Mouse (Mus musculus): ENCODE results near the gene Nudt3. TPM values are rescaled to one million over a fixed set of nuclear protein-coding genes. Genes with fewer than 3 reads are reported as not detected.
A peak's percentile ranks its signal among the peaks of the same experiment; 100 is the strongest.

Nudt3 gene
- polyA plus RNA-seq (2015; fragmentation: Nextera tagmentation; extraction: Ambion mirVana), result 40.6 and 43.9 TPM in 2 replicates

GRCm38 (mm10) chr17:27623360-27624326, at the start of gene Nudt3:
Nudt3 (minus strand) TSS chr17:27623495.
- 5% methylated on average over 80 of the region's 91 CpGs for WGBS

GRCm38 (mm10) chr17:27671720-27672119, 48.4 kb upstream of the Nudt3 start:
- H3K27me3 ChIP-seq (ENCODE audit: control insufficient read depth, insufficient read depth, low read length), result no peaks in the 10 kb centered on the region
- H3K27ac ChIP-seq (replicated peaks), result no peak overlapping the region
- no peak overlapping the region for H3K4me2 ChIP-seq (replicated peaks; ENCODE audit: low read depth)
- 84% methylated on average over 6 of the region's 6 CpGs for WGBS
- no peak overlapping the region for H3K4me3 ChIP-seq (ENCODE audit: low read depth, low read length)
- H3K9ac ChIP-seq (ENCODE audit: low read length), result no peak overlapping the region
- ATAC-seq (ENCODE audit: low FRiP score, low TSS enrichment) (no peak), DNase-seq (ENCODE audit: low spot score) (no peak)
- no peaks in the 10 kb centered on the region for H3K36me3 ChIP-seq (ENCODE audit: control insufficient read depth, insufficient read depth, low read length)
- H3K4me1 ChIP-seq (replicated peaks; ENCODE audit: control insufficient read depth, insufficient read depth), result no peaks in the 10 kb centered on the region
- TF ChIP-seq CTCF (IDR thresholded peaks at IDR 0.05; ENCODE audit: low read depth) (0 out of 2 replicates have a peak, but pooled peaks have one; percentile 9), EP300 (optimal IDR thresholded peaks at IDR 0.05) (no peak)
- no peaks in the 10 kb centered on the region for H3K9me3 ChIP-seq (ENCODE audit: control insufficient read depth, low read length)

More at GRCm38 (mm10) chr17:27623360-27624326, at the start of gene Nudt3:
- ATAC-seq (ENCODE audit: low FRiP score, low TSS enrichment) (peak; percentile 93), DNase-seq (ENCODE audit: low spot score) (peak; percentile 90)
- Histone ChIP-seq H3K9me3 (ENCODE audit: control insufficient read depth, low read length) (no peaks in the 10 kb centered on the region), H3K9ac (ENCODE audit: low read length) (peak within 1 kb of the TSS; percentile 96), H3K36me3 (ENCODE audit: control insufficient read depth, insufficient read depth, low read length) (no peaks in the 10 kb centered on the region), H3K27me3 (ENCODE audit: control insufficient read depth, insufficient read depth, low read length) (no peaks in the 10 kb centered on the region), H3K4me1 (replicated peaks; ENCODE audit: control insufficient read depth, insufficient read depth) (peaks cover 3% of the 10 kb centered on the region; the same call in 1 of the 2 replicates), H3K27ac (replicated peaks) (peak within 1 kb of the TSS; percentile 93), H3K4me3 (ENCODE audit: low read depth, low read length) (peak within 1 kb of the TSS; percentile 95), H3K4me2 (replicated peaks; ENCODE audit: low read depth) (peak within 1 kb of the TSS; percentile 78)
- TF ChIP-seq EP300 (optimal IDR thresholded peaks at IDR 0.05) (no peak), CTCF (IDR thresholded peaks at IDR 0.05; ENCODE audit: low read depth) (peak; percentile 16; the same call in 1 of the 2 replicates)

GRCm38 (mm10) chr17:27658767-27659166, 35.5 kb upstream of the Nudt3 start:
- H3K9ac ChIP-seq (ENCODE audit: low read length), result no peak overlapping the region
- TF ChIP-seq CTCF (IDR thresholded peaks at IDR 0.05; ENCODE audit: low read depth) (no peak), EP300 (optimal IDR thresholded peaks at IDR 0.05) (no peak)
- no peak overlapping the region for H3K27ac ChIP-seq (replicated peaks)
- 62% methylated on average over 7 of the region's 7 CpGs for WGBS
- H3K4me1 ChIP-seq (replicated peaks; ENCODE audit: control insufficient read depth, insufficient read depth), result 0 out of 2 replicates have a peak, but pooled peaks cover 2% of the 10 kb centered on the region
- ATAC-seq (ENCODE audit: low FRiP score, low TSS enrichment), result no peak
- no peak overlapping the region for H3K4me2 ChIP-seq (replicated peaks; ENCODE audit: low read depth)
- no peaks in the 10 kb centered on the region for H3K36me3 ChIP-seq (ENCODE audit: control insufficient read depth, insufficient read depth, low read length)
- H3K27me3 ChIP-seq (ENCODE audit: control insufficient read depth, insufficient read depth, low read length), result peaks cover 8% of the 10 kb centered on the region; the same call in 1 of the 2 replicates
- no peak for DNase-seq (ENCODE audit: low spot score)
- H3K4me3 ChIP-seq (ENCODE audit: low read depth, low read length), result no peak overlapping the region
- H3K9me3 ChIP-seq (ENCODE audit: control insufficient read depth, low read length), result no peaks in the 10 kb centered on the region

- Histone ChIP-seq H3K4me1 (replicated peaks; ENCODE audit: control insufficient read depth, insufficient read depth) (0 out of 2 replicates have a peak, but pooled peaks cover 2% of the 10 kb centered on the region), H3K27me3 (ENCODE audit: control insufficient read depth, insufficient read depth, low read length) (peaks cover 8% of the 10 kb centered on the region; the same call in 1 of the 2 replicates), H3K4me3 (ENCODE audit: low read depth, low read length) (no peak overlapping the region), H3K27ac (replicated peaks) (no peak overlapping the region), H3K9ac (ENCODE audit: low read length) (no peak overlapping the region), H3K9me3 (ENCODE audit: control insufficient read depth, low read length) (no peaks in the 10 kb centered on the region), H3K36me3 (ENCODE audit: control insufficient read depth, insufficient read depth, low read length) (no peaks in the 10 kb centered on the region), H3K4me2 (replicated peaks; ENCODE audit: low read depth) (no peak overlapping the region)
- TF ChIP-seq CTCF (IDR thresholded peaks at IDR 0.05; ENCODE audit: low read depth) (no peak), EP300 (optimal IDR thresholded peaks at IDR 0.05) (no peak)
- ATAC-seq (ENCODE audit: low FRiP score, low TSS enrichment) (no peak), DNase-seq (ENCODE audit: low spot score) (no peak)
- 68% methylated on average over 8 of the region's 8 CpGs for WGBS
Observed at GRCm38 (mm10) chr17:27657123-27657522, 33.8 kb upstream of the Nudt3 start.

- Histone ChIP-seq H3K36me3 (ENCODE audit: control insufficient read depth, insufficient read depth, low read length) (no peaks in the 10 kb centered on the region), H3K4me3 (ENCODE audit: low read depth, low read length) (no peak overlapping the region), H3K27me3 (ENCODE audit: control insufficient read depth, insufficient read depth, low read length) (peaks cover 8% of the 10 kb centered on the region; the same call in 1 of the 2 replicates), H3K9me3 (ENCODE audit: control insufficient read depth, low read length) (no peaks in the 10 kb centered on the region), H3K9ac (ENCODE audit: low read length) (no peak overlapping the region), H3K4me2 (replicated peaks; ENCODE audit: low read depth) (no peak overlapping the region), H3K27ac (replicated peaks) (no peak overlapping the region), H3K4me1 (replicated peaks; ENCODE audit: control insufficient read depth, insufficient read depth) (0 out of 2 replicates have a peak, but pooled peaks cover 2% of the 10 kb centered on the region)
- DNase-seq (ENCODE audit: low spot score) (no peak), ATAC-seq (ENCODE audit: low FRiP score, low TSS enrichment) (no peak)
- WGBS, result 19% methylated on average over 5 of the region's 5 CpGs
- no peak for TF ChIP-seq EP300 (optimal IDR thresholded peaks at IDR 0.05)
- no peak for TF ChIP-seq CTCF (IDR thresholded peaks at IDR 0.05; ENCODE audit: low read depth)
Observed at GRCm38 (mm10) chr17:27656414-27656813, 33.1 kb upstream of the Nudt3 start.
